Mouse (Mus musculus): Measurements from ENCODE around the gene Spsb4. TPM values are rescaled to one million over a fixed set of nuclear protein-coding genes. Genes with fewer than 3 reads are reported as not detected.

The Spsb4 gene
- polyA plus RNA-seq, 1 experiment = 0.01 TPM

GRCm38 (mm10) chr9:96934816-96935215 is 83.8 kb downstream of the Spsb4 start:
- H3K36me3 ChIP-seq (ENCODE audit: control insufficient read depth) = no peaks in the 10 kb centered on the region
- no peak overlapping the region for H3K4me3 ChIP-seq (replicated peaks)
- H3K4me1 ChIP-seq (ENCODE audit: control insufficient read depth) = no peaks in the 10 kb centered on the region
- H3K9me3 ChIP-seq (ENCODE audit: control insufficient read depth, low read length) = peaks cover 5% of the 10 kb centered on the region; the same call in 1 of the 2 replicates
- no peaks in the 10 kb centered on the region; the same call in 1 of the 2 replicates for H3K27me3 ChIP-seq (ENCODE audit: control insufficient read depth)
- TF ChIP-seq GATA1 (IDR thresholded peaks at IDR 0.05; ENCODE audit: low read length) = no peak
- no peak for TF ChIP-seq TAL1 (IDR thresholded peaks at IDR 0.05; ENCODE audit: low read length)

DNA sequence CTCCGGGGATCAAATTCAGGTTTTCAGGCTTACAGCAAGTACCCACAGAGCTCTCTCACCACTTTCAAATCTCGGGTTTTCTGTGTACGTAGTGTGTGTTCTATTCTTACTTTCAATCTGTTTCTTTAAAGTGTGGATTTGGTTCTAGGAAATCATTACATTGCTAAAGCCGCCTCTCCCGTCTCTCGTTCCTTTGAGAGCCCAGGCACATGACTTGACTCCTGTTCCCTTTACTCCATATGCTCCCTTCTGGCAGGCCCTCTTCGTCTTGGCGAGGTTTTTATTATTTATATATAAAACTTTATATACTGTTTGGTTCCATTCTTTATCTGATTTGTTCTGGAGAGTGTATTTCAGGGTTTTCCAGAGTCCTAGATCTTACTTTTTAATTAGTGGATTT is 85.9 kb downstream of the Spsb4 start:
- Histone ChIP-seq H3K36me3 (ENCODE audit: control insufficient read depth) (no peaks in the 10 kb centered on the region), H3K4me1 (ENCODE audit: control insufficient read depth) (no peaks in the 10 kb centered on the region), H3K27me3 (ENCODE audit: control insufficient read depth) (no peaks in the 10 kb centered on the region; the same call in 1 of the 2 replicates), H3K9me3 (ENCODE audit: control insufficient read depth, low read length) (peaks cover 3% of the 10 kb centered on the region), H3K4me3 (replicated peaks) (no peak overlapping the region)
- no peak for TF ChIP-seq TAL1 (IDR thresholded peaks at IDR 0.05; ENCODE audit: low read length)
- TF ChIP-seq GATA1 (IDR thresholded peaks at IDR 0.05; ENCODE audit: low read length) = no peak

GRCm38 (mm10) chr9:96923577-96924316 is 94.9 kb downstream of the Spsb4 start:
- no peaks in the 10 kb centered on the region for H3K4me1 ChIP-seq (ENCODE audit: control insufficient read depth)
- H3K9me3 ChIP-seq (ENCODE audit: control insufficient read depth, low read length) = peaks cover 8% of the 10 kb centered on the region
- H3K36me3 ChIP-seq (ENCODE audit: control insufficient read depth) = no peaks in the 10 kb centered on the region
- TF ChIP-seq TAL1 (IDR thresholded peaks at IDR 0.05; ENCODE audit: low read length) (no peak), GATA1 (IDR thresholded peaks at IDR 0.05; ENCODE audit: low read length) (no peak)
- no peaks in the 10 kb centered on the region; the same call in 1 of the 2 replicates for H3K27me3 ChIP-seq (ENCODE audit: control insufficient read depth)
- H3K4me3 ChIP-seq (replicated peaks) = no peak overlapping the region

DNA sequence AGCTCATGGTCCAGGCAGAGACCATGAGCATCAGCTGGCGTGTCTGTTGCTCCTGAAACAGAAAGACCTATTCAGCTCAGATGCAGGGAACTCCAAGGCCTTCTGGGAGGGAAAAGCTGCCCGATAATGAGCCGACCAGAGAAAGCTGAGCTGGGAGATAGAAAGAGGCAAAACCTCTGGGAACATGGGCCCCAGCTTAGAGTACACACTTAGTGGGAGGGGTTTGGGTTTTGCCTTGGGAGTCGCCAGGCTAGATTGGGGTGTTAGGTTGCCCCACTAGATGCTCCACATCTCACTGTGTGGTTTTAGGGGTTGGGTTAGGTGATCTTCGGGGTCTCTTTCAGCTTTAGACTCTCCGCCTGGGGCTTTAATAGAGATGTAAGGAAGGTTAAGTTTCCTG is 95.5 kb downstream of the Spsb4 start:
- Histone ChIP-seq H3K4me1 (ENCODE audit: control insufficient read depth) (no peaks in the 10 kb centered on the region), H3K9me3 (ENCODE audit: control insufficient read depth, low read length) (peaks cover 8% of the 10 kb centered on the region), H3K27me3 (ENCODE audit: control insufficient read depth) (no peaks in the 10 kb centered on the region; the same call in 1 of the 2 replicates), H3K36me3 (ENCODE audit: control insufficient read depth) (no peaks in the 10 kb centered on the region), H3K4me3 (replicated peaks) (no peak overlapping the region)
- TF ChIP-seq TAL1 (IDR thresholded peaks at IDR 0.05; ENCODE audit: low read length) (no peak), GATA1 (IDR thresholded peaks at IDR 0.05; ENCODE audit: low read length) (no peak)

DNA sequence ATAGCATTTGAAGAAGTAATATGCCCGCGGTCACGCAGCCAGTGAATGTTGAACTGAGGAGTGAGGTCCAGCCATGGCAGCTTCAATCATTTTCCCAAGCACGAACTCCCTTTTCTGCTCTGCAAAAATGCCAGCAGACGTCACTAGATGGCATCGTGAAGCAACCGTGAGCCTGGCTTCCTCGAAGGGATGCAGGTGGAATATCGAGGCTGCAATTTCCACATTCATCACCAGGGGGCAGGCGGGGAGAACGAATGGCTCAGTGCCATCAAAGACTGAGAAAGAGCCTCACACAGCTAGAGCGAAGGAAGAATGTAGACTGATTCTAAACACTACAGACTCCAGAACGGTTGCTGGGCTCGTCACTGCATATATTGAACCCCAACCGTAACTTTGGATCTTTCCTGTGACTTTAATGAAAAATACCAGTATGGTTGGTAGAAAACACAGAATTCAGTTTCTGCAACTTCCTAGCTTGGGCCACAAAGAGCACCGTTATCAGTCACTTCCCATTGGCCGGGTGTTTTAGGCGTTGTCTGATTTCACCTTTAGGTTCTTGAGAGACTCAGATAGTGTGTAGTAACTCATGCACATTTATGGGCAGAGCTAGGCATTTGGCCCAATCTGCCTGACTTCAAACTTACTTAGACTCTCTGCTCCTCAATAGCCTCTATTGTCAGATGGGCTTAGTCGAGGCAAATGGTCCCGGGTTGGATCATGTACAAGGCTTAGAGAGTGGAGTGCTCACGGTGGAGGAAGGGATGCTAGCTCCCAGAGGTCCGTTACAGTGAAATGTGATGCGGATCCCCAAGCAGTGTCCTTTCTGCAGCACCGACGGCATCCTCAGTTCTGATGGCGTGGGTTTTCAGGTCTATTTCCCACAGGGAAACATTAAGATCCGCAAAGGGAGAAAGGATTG is 101.8 kb downstream of the Spsb4 start:
- TF ChIP-seq GATA1 (IDR thresholded peaks at IDR 0.05; ENCODE audit: low read length) = no peak
- Histone ChIP-seq H3K36me3 (ENCODE audit: control insufficient read depth) (no peaks in the 10 kb centered on the region), H3K4me1 (ENCODE audit: control insufficient read depth) (no peaks in the 10 kb centered on the region), H3K4me3 (replicated peaks) (no peak overlapping the region), H3K27me3 (ENCODE audit: control insufficient read depth) (no peaks in the 10 kb centered on the region; the same call in 1 of the 2 replicates), H3K9me3 (ENCODE audit: control insufficient read depth, low read length) (peaks cover 2% of the 10 kb centered on the region)

DNA sequence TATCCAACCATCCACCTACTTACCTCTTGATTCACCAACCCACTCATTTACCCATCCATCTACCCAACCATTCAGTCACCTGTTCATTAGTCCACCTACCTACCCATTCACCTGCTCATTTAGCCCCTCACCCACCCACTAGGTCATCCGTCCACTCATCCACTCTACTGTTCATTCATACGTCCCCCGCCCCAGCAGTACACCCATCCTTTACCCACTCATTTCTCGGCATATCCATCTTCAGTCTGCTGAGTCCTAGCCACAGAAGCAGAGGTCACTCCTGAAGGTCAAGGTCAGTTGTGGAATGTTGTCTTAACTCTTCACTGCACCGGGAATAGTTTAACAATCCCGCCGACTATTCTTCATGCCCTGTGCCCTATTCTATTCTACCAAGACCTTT is 102.6 kb downstream of the Spsb4 start:
- Histone ChIP-seq H3K4me3 (replicated peaks) (no peak overlapping the region), H3K27me3 (ENCODE audit: control insufficient read depth) (no peaks in the 10 kb centered on the region; the same call in 1 of the 2 replicates), H3K9me3 (ENCODE audit: control insufficient read depth, low read length) (peaks cover 2% of the 10 kb centered on the region), H3K4me1 (ENCODE audit: control insufficient read depth) (no peaks in the 10 kb centered on the region), H3K36me3 (ENCODE audit: control insufficient read depth) (no peaks in the 10 kb centered on the region)
- no peak for TF ChIP-seq TAL1 (IDR thresholded peaks at IDR 0.05; ENCODE audit: low read length)
- no peak for TF ChIP-seq GATA1 (IDR thresholded peaks at IDR 0.05; ENCODE audit: low read length)

DNA sequence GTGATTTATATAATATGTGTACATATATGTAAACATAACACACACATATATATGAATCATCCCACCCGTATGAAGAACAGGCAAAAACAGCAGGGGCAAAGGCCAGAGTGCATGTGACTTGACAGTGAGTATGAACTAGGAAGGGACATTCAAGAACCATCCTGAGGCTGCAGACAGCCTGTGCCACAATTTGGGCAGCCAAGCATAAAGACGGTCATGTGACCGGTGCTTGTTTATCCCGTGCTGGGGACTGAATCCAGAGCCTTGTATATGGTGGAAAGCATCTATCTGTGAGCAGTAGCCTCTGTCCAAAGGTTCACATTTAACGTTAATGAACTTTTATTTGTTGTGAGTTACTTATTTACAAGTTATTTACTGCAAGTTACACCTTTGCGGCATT is 103.8 kb downstream of the Spsb4 start:
- peaks cover 2% of the 10 kb centered on the region for H3K9me3 ChIP-seq (ENCODE audit: control insufficient read depth, low read length)

GRCm38 (mm10) chr9:96914005-96914404 is 104.6 kb downstream of the Spsb4 start:
- H3K4me3 ChIP-seq (replicated peaks) = no peak overlapping the region
- no peaks in the 10 kb centered on the region; the same call in 1 of the 2 replicates for H3K27me3 ChIP-seq (ENCODE audit: control insufficient read depth)
- no peaks in the 10 kb centered on the region for H3K36me3 ChIP-seq (ENCODE audit: control insufficient read depth)
- H3K4me1 ChIP-seq (ENCODE audit: control insufficient read depth) = no peaks in the 10 kb centered on the region
- H3K9me3 ChIP-seq (ENCODE audit: control insufficient read depth, low read length) = peaks cover under 1% of the 10 kb centered on the region; the same call in 1 of the 2 replicates
- TF ChIP-seq TAL1 (IDR thresholded peaks at IDR 0.05; ENCODE audit: low read length) (no peak), GATA1 (IDR thresholded peaks at IDR 0.05; ENCODE audit: low read length) (no peak)

More for the DNA sequence above, 103.8 kb downstream of the Spsb4 start:
- H3K4me1 ChIP-seq (ENCODE audit: control insufficient read depth) = no peaks in the 10 kb centered on the region
- H3K4me3 ChIP-seq (replicated peaks) = no peak overlapping the region
- no peaks in the 10 kb centered on the region; the same call in 1 of the 2 replicates for H3K27me3 ChIP-seq (ENCODE audit: control insufficient read depth)
- H3K36me3 ChIP-seq (ENCODE audit: control insufficient read depth) = no peaks in the 10 kb centered on the region
- TF ChIP-seq GATA1 (IDR thresholded peaks at IDR 0.05; ENCODE audit: low read length) (no peak), TAL1 (IDR thresholded peaks at IDR 0.05; ENCODE audit: low read length) (no peak)

GRCm38 (mm10) chr9:96909503-96909902 is 109.1 kb downstream of the Spsb4 start:
- Histone ChIP-seq H3K36me3 (ENCODE audit: control insufficient read depth) (no peaks in the 10 kb centered on the region), H3K4me1 (ENCODE audit: control insufficient read depth) (no peaks in the 10 kb centered on the region), H3K9me3 (ENCODE audit: control insufficient read depth, low read length) (no peaks in the 10 kb centered on the region), H3K4me3 (replicated peaks) (no peak overlapping the region), H3K27me3 (ENCODE audit: control insufficient read depth) (no peaks in the 10 kb centered on the region)
- TF ChIP-seq GATA1 (IDR thresholded peaks at IDR 0.05; ENCODE audit: low read length) = no peak
- no peak for TF ChIP-seq TAL1 (IDR thresholded peaks at IDR 0.05; ENCODE audit: low read length)

Measured in erythroblast, embryonic 14.5 days (primary cell).